Mouse (Mus musculus) heart, embryonic 15.5 days (tissue): ENCODE results near the gene Elf2. TPM values are rescaled to one million over a fixed set of nuclear protein-coding genes. Genes with fewer than 3 reads are reported as not detected.

ENCODE experiments used
- ATAC-seq: fragments of 200-750 bp; cut with Nextera tagmentation; replicated peaks from 2 replicates; pipeline ENCODE4 v1.8.0; 2017; ENCODE audit warnings: low read depth, moderate TSS enrichment; ENCODE audit not compliant: insufficient number of reproducible peaks, insufficient read depth, low FRiP score
- H3K27ac ChIP-seq: fragments of 300-500 bp; sonication (generic); 2 replicates; pipeline ENCODE4 v1.5.1; 2015; ENCODE audit warnings: mild to moderate bottlenecking, inconsistent platforms
- H3K27me3 ChIP-seq: fragments of 300-500 bp; sonication (generic); 2 replicates; pipeline ENCODE4 v1.6.1; 2015; ENCODE audit warnings: inconsistent platforms
- H3K36me3 ChIP-seq: fragments of 300-500 bp; sonication (generic); 2 replicates; pipeline ENCODE4 v1.6.1; 2015; ENCODE audit warnings: mild to moderate bottlenecking, inconsistent platforms
- H3K4me1 ChIP-seq: fragments of 300-500 bp; sonication (generic); replicated peaks from 2 replicates; pipeline ENCODE4 v1.6.1; 2015; ENCODE audit warnings: inconsistent platforms
- H3K4me2 ChIP-seq: fragments of 300-500 bp; sonication (generic); 2 replicates; pipeline ENCODE4 v1.6.1; 2015; ENCODE audit warnings: inconsistent platforms, mild to moderate bottlenecking, moderate library complexity
- H3K4me3 ChIP-seq: fragments of 300-500 bp; sonication (generic); 2 replicates; pipeline ENCODE4 v1.5.1; 2015; ENCODE audit warnings: mild to moderate bottlenecking, inconsistent platforms
- H3K9ac ChIP-seq: fragments of 300-500 bp; sonication (generic); 2 replicates; pipeline ENCODE4 v1.6.1; 2015; ENCODE audit warnings: mild to moderate bottlenecking, inconsistent platforms
- H3K9me3 ChIP-seq: fragments of 300-500 bp; sonication (generic); replicated peaks from 2 replicates; pipeline ENCODE4 v1.6.1; 2016; ENCODE audit warnings: inconsistent platforms
- WGBS: fragments of 180-500 bp; shearing (Covaris S2); methylation state at CpG from one replicate; pipeline ENCODE4 v1.1.7; 2015; ENCODE audit warnings: mixed read lengths; 5-methylcytosine and 5-hydroxymethylcytosine counted together
- polyA plus RNA-seq: library from polyadenylated mRNA; unstranded; fragments of >200 nt; fragmentation: Nextera tagmentation; extraction: Ambion mirVana; gene quantifications from 2 replicates; pipeline ENCODE4 v1.2.1, GENCODE M21; 2015

Gene Elf2
- polyA plus RNA-seq, 1 experiment from 2014 or later: 51.3 TPM

DNA sequence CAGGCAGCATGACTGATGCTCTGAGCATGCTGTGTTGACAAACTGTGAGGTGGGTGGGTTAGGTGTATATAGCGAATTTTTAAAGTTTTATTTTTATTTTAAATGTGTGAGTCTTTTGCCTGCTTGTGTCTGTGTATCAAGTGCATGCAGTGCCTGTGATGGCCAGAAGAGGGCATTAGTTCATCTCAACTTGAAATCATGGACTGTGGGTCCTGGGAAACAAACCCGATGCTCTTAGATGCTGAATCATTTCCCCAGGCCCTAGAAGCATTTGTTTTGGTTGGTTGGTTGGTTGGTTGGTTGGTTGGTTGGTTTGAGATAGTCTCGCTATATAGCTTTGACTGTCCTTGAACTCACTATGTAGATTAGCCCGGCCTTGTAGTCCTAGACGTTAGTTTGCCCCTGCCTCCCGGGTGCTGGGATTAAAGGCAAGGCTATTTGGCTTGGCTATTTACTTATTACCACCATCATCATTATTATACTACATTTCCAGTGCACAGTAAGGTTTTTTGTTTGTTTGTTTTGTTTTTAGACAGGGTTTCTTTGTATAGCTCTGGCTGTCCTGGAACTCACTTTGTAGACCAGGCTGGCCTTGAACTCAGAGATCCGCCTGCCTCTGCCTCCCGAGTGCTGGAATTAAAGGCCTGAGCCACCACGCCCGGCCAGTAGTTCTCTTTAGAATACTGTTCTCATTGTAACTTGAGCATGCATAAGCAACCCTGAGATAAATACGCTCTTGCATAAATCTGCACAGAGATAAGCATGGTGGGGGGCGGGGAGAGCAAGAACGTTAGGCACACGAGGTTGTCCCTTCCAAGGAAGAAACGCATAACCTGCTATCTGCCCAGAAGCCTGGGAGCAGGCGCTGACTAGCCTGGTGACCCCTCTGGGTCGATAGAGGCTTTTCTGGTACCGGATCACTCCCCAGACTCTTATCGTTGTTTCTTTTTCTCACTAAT, 35.1 kb upstream of the Elf2 start:
- WGBS: 79% methylated on average over 19 of the region's 19 CpGs
- no peaks in the 10 kb centered on the region for H3K9me3 ChIP-seq
- H3K4me1 ChIP-seq: peaks cover 5% of the 10 kb centered on the region
- no peaks in the 10 kb centered on the region for H3K27me3 ChIP-seq
- H3K9ac ChIP-seq: no peak overlapping the region
- ATAC-seq: no peak
- H3K4me2 ChIP-seq: no peak overlapping the region
- no peak overlapping the region for H3K27ac ChIP-seq
- H3K36me3 ChIP-seq: no peaks in the 10 kb centered on the region
- H3K4me3 ChIP-seq: no peak overlapping the region

DNA sequence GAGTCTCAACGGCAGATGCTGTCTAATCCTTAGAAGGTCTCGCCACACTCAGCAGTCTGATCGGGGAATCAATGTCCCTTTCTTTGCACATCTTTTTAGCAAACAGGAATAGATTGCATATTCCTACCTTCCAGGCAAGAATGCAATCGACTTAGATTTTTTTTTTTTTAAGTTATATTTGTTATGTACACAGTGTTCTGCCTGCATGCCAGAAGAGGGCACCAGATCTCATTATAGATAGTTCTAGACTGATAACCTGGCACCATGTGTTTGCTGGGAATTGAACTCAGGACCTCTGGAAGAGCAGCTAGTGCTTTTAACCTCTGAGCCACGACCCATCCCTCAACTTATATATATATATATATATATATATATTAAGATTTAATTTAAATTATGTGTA, 33.1 kb upstream of the Elf2 start:
- no peak overlapping the region for H3K4me2 ChIP-seq

DNA sequence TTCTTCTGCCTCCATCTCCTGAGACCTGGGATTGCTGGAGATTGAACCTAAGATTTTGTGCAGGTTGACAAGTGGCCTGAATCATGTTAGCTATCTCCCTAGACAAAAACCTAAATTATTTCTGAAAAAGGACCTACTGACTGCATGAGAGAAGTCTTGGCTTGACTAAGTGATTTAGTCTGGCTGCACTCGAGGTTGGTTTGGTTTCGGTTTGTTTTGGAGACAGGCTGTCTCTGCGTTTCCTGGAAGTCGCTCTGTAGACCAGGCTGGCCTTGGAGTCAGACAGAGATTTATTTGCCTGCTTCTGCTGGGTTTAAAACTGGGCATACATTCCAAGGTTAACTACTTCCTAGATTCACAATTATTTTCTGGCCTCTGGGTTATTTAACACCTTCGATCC, 32.4 kb upstream of the Elf2 start:
- Histone ChIP-seq H3K9me3 (no peaks in the 10 kb centered on the region), H3K4me3 (no peak overlapping the region), H3K27me3 (no peaks in the 10 kb centered on the region), H3K9ac (no peak overlapping the region), H3K27ac (no peak overlapping the region), H3K4me2 (no peak overlapping the region), H3K4me1 (no peaks in the 10 kb centered on the region), H3K36me3 (no peaks in the 10 kb centered on the region)
- 59% methylated on average over 5 of the region's 5 CpGs for WGBS
- no peak for ATAC-seq

More for the DNA sequence above, 33.1 kb upstream of the Elf2 start:
- H3K4me1 ChIP-seq: peaks cover 3% of the 10 kb centered on the region
- WGBS: 69% methylated on average over 5 of the region's 5 CpGs
- no peak overlapping the region for H3K9ac ChIP-seq
- H3K36me3 ChIP-seq: no peaks in the 10 kb centered on the region
- H3K9me3 ChIP-seq: no peaks in the 10 kb centered on the region
- no peak for ATAC-seq
- H3K4me3 ChIP-seq: no peak overlapping the region
- H3K27ac ChIP-seq: no peak overlapping the region
- no peaks in the 10 kb centered on the region for H3K27me3 ChIP-seq

DNA sequence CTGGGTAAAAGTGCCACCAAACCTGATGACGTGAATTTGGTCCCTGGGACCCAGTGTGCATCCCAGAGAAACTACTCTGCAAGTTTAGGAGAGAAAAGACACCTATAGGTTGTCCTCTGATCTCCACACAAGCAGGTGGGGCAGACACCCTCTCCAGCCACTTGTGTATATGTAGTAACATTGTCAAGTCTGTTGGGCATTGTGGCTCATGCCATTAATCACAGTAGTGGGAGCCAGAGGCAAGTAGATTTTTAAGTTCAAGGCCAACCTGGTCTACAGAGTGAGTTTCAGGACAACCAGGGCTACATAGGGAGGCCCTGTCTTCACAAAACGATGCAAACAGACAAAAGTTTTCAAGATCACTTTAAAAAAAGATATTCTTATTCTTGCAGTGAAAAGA, 31.4 kb upstream of the Elf2 start:
- Histone ChIP-seq H3K4me2 (no peak overlapping the region), H3K9ac (no peak overlapping the region), H3K36me3 (no peaks in the 10 kb centered on the region), H3K4me3 (no peak overlapping the region), H3K9me3 (no peaks in the 10 kb centered on the region), H3K27ac (no peak overlapping the region), H3K4me1 (no peaks in the 10 kb centered on the region), H3K27me3 (no peaks in the 10 kb centered on the region)
- WGBS: 69% methylated on average over 2 of the region's 2 CpGs
- no peak for ATAC-seq

DNA sequence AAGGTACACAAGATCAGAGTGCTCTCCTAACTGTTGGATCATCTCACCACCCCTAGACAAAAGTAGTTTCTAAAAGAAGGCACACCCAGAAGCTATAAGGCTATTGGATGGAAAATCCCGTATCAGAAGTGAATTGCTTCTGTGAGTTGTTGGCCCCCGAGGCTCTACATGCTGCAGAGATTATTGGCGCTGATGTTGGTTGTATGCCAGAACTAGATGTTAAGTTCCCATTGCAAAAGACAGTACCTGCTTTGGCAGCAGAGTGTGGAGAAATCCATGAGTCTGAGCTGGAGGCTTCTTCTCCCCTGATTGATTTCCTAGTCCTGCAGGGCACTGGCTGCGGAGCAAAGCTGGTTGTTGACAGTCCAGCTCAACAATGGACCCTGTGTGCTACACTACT, 27.5 kb upstream of the Elf2 start:
- Histone ChIP-seq H3K4me1 (peaks cover 11% of the 10 kb centered on the region), H3K36me3 (no peaks in the 10 kb centered on the region), H3K4me2 (no peak overlapping the region), H3K9ac (no peak overlapping the region), H3K9me3 (no peaks in the 10 kb centered on the region), H3K4me3 (no peak overlapping the region), H3K27me3 (no peaks in the 10 kb centered on the region), H3K27ac (no peak overlapping the region)
- ATAC-seq: no peak
- WGBS: 61% methylated on average over 4 of the region's 4 CpGs

DNA sequence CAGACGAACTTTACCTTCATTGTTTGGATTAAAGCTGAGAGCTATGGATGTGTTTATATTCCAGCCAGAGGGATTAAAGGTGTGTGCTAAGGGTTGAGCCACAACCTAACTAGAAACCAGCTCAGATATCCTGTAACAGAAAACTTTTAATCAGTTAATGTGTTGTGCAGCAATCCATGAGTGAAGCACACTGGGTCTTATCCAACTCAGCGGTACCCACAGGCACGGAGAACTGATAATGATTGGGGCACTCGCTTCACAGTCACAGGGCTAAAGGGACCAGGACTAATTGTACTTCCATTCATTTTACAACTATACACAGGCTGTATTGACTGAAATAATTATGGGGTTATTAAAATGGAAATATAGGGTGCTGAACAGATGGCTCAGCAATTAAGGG, 26.5 kb upstream of the Elf2 start:
- Histone ChIP-seq H3K27ac (no peak overlapping the region), H3K36me3 (no peaks in the 10 kb centered on the region), H3K4me2 (no peak overlapping the region), H3K9ac (no peak overlapping the region), H3K4me1 (peaks cover 11% of the 10 kb centered on the region), H3K27me3 (no peaks in the 10 kb centered on the region), H3K9me3 (no peaks in the 10 kb centered on the region), H3K4me3 (no peak overlapping the region)
- WGBS: 51% methylated on average over 4 of the region's 4 CpGs
- ATAC-seq: no peak

DNA sequence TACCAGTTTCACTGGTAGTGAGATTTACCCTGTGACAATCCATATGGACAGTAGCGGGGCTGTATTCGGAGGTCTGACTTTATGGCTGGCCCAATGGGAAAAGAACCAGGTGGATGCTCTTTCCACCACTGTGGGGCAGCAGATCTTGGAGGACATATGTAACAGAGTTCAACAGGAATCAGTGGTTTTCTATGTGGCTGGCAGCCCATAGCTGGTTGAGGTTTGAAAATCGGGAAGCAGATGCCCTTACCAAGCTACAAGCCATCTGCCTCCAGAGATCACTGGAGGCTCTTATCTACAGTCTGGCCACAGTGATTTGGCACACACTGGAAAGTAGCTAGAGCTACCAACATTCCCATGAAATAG, 25.0 kb upstream of the Elf2 start:
- H3K36me3 ChIP-seq: no peaks in the 10 kb centered on the region
- peak overlapping the region; percentile 51 for H3K4me3 ChIP-seq
- H3K4me1 ChIP-seq: peaks cover 11% of the 10 kb centered on the region
- H3K4me2 ChIP-seq: peak overlapping the region; percentile 77
- H3K27ac ChIP-seq: peak overlapping the region; percentile 54; the same call in 1 of the 2 replicates
- 7% methylated on average over 3 of the region's 3 CpGs for WGBS
- H3K9me3 ChIP-seq: no peaks in the 10 kb centered on the region
- no peak overlapping the region for H3K9ac ChIP-seq
- H3K27me3 ChIP-seq: no peaks in the 10 kb centered on the region
- ATAC-seq: no peak

DNA sequence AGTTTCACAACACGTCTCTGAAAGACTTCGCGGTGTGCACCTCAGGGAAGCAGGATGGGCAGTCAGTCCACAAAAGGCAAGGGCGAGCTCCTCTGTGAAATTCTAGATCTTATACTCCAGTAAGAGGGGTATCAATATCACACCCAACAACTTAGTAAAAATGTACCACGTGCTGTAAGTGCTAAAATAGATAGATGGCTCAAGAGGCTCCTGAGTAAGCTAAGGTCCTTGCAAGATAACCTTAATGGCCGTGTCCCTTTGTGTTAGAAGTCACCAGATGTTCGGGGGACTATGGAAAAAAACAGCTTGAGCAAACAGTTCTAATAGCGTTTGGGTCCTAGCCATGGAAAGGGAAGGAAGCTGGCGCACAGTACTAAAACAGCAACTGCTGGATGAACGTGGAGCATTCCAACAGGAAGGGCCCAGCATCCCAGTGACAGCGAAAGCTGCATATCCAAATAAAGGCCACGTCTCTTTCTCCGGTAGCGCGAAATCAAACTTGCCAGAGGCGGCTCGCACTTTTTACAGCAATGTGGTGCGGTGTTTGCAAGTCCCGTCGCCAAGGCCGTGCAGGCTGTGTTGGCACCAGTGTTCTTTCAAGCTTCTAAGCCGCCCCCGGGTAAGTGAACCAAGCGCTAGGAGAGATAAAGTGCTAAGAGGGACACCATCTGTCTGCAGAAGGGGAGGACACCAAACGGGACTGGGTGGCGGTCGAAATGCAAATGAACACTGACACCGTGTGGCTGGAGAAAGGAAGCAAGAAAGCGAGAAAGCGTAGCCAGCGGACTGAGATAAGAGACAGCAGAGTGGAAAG, 24.4 kb upstream of the Elf2 start:
- H3K9me3 ChIP-seq: no peaks in the 10 kb centered on the region

DNA sequence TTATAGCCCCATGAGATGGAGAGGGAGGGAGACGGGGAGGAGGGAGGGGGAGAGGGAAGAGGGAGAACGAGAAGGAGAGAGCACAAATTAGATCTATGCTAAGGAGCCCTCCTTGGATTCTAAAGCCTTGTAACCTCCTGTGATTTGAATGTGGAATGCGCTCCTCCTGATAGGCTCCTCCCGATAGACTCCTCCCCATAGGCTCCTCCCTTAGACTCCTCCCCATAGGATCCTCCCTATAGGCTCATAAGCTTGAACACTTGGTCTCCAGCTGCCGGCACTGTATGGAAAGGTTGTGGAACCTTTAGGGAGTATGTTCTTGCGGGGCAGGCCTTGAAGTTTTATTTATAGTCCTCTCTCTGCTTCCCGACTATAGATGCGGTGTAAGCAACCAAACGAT, 20.6 kb upstream of the Elf2 start:
- ATAC-seq: no peak
- Histone ChIP-seq H3K27ac (no peak overlapping the region), H3K9me3 (no peaks in the 10 kb centered on the region), H3K27me3 (no peaks in the 10 kb centered on the region), H3K36me3 (no peaks in the 10 kb centered on the region), H3K4me3 (no peak overlapping the region), H3K4me2 (no peak overlapping the region), H3K4me1 (peaks cover 31% of the 10 kb centered on the region), H3K9ac (no peak overlapping the region)
- WGBS: 29% methylated on average over 9 of the region's 9 CpGs

More for the DNA sequence above, 24.4 kb upstream of the Elf2 start:
- Histone ChIP-seq H3K9ac (peak overlapping the region; percentile 29), H3K27me3 (no peaks in the 10 kb centered on the region), H3K27ac (peak overlapping the region; percentile 54), H3K4me2 (peak overlapping the region; percentile 77), H3K4me1 (peaks cover 11% of the 10 kb centered on the region), H3K36me3 (no peaks in the 10 kb centered on the region), H3K4me3 (peak overlapping the region; percentile 51)
- ATAC-seq: peak; percentile 89
- WGBS: 5% methylated on average over 31 of the region's 31 CpGs

DNA sequence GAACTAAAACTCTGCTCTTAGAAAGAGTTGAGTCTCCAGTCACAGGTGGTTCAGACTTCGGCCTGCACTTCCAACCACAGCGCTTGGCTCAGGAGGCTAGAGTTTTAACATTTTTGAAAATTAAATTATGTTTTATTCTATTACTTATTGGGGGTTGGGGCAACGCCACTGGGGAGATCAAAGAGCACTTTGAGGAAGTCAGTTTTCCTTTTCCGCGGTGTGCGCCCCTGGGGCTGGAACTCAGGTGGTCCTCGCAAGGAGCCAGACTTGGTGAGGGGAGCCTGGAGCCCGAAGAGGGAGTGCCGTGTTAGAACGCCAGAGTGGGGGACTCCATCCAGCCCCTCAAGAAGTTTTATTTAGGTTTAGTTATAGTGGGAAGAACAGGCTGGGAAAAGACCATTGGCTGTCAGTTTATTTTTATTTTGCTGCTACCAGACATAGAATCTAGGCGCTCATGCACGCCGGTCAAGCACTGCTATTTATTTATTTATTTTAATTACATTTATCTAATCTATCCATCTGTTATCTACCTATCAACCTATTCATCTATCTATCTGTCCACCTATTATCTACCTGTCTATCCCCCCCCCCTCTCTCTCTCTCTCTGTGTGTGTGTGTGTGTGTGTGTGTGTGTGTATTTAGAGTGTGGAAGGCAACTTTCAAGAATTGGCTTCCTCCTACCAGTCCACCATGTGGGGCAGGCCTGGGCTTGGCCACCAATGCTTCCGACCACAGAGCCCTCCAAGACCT, 19.3 kb upstream of the Elf2 start:
- Histone ChIP-seq H3K4me1 (peaks cover 24% of the 10 kb centered on the region), H3K9ac (no peak overlapping the region), H3K27ac (no peak overlapping the region), H3K9me3 (no peaks in the 10 kb centered on the region), H3K36me3 (no peaks in the 10 kb centered on the region), H3K27me3 (no peaks in the 10 kb centered on the region), H3K4me3 (peak overlapping the region; percentile 62), H3K4me2 (peak overlapping the region; percentile 85)
- ATAC-seq: no peak
- 38% methylated on average over 14 of the region's 14 CpGs for WGBS
